Mouse (Mus musculus): Measurements from ENCODE around the gene Ppme1. TPM values are rescaled to one million over a fixed set of nuclear protein-coding genes. Genes with fewer than 3 reads are reported as not detected.
A peak's percentile ranks its signal among the peaks of the same experiment; 100 is the strongest.

Gene Ppme1
- polyA plus RNA-seq, 1 experiment from 2014 or later = 103 TPM

- Histone ChIP-seq H3K4me2 (peak overlapping the region; percentile 79), H3K27ac (peak overlapping the region; percentile 89), H3K4me3 (replicated peaks) (peak overlapping the region; percentile 69), H3K9me3 (no peaks in the 10 kb centered on the region), H3K36me3 (replicated peaks) (peaks cover 26% of the 10 kb centered on the region), H3K4me1 (peaks cover 21% of the 10 kb centered on the region), H3K27me3 (no peaks in the 10 kb centered on the region), H3K9ac (peak overlapping the region; percentile 62)
- 10% methylated on average over 17 of the region's 17 CpGs for WGBS
- ATAC-seq (ENCODE audit: low FRiP score) = no peak
These were observed 409 bp upstream of the Ppme1 start for GRCm38 (mm10) chr7:100372452-100372980.

DNA sequence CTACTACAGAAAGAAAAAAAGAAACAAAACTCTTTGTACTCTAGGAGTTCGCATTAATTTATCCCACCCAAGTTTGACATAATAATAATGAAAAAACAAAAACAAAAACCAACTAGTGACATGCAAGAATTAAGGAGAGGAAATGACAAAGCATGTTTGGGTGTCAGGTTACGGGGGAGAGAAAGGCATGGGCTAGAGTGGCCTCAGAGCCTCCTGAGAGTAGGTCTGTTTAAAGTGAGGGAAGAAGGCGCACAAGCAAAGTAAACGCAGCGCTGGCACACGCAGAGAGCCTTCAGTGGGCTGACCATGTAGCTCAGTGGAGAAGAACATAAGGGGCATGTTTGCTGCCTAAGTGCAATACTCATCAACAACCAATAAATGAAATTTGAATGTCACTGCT, 7.2 kb downstream of the Ppme1 start:
- Histone ChIP-seq H3K9ac (no peak overlapping the region), H3K9me3 (no peaks in the 10 kb centered on the region), H3K27me3 (no peaks in the 10 kb centered on the region), H3K36me3 (replicated peaks) (no peaks in the 10 kb centered on the region), H3K4me1 (peaks cover 11% of the 10 kb centered on the region), H3K27ac (no peak overlapping the region), H3K4me3 (replicated peaks) (no peak overlapping the region), H3K4me2 (no peak overlapping the region)
- 54% methylated on average over 6 of the region's 6 CpGs for WGBS
- ATAC-seq (ENCODE audit: low FRiP score) = no peak

DNA sequence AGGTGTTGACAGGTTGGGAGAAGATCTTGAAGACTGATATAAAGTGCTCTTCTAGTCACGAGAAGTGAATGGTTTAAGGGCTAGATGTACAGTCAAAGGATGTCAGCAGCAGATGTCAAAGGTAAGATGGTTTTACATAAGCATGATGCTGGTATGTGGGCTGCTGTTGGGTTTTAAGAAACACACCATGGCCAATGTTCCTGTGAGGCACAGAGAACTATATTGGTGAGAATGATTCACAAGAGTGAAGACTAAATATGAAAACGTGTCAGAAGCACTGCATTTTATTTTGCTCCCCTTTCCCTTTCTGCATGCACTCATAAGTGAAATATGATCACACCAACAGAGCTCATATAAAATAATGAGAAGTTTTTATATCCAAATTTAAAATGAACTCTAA, 8.9 kb downstream of the Ppme1 start:
- Histone ChIP-seq H3K27me3 (no peaks in the 10 kb centered on the region), H3K4me2 (no peak overlapping the region), H3K9ac (no peak overlapping the region), H3K4me1 (peaks cover 4% of the 10 kb centered on the region), H3K27ac (no peak overlapping the region), H3K4me3 (replicated peaks) (no peak overlapping the region), H3K36me3 (replicated peaks) (no peaks in the 10 kb centered on the region), H3K9me3 (no peaks in the 10 kb centered on the region)
- WGBS = 94% methylated on average over 2 of the region's 2 CpGs
- ATAC-seq (ENCODE audit: low FRiP score) = no peak

GRCm38 (mm10) chr7:100357856-100358255, 14.3 kb downstream of the Ppme1 start:
- H3K9ac ChIP-seq = no peak overlapping the region
- no peak overlapping the region for H3K4me3 ChIP-seq (replicated peaks)
- no peaks in the 10 kb centered on the region for H3K27me3 ChIP-seq
- no peaks in the 10 kb centered on the region for H3K9me3 ChIP-seq
- H3K4me2 ChIP-seq = no peak overlapping the region
- peaks cover 10% of the 10 kb centered on the region for H3K36me3 ChIP-seq (replicated peaks)
- H3K4me1 ChIP-seq = no peaks in the 10 kb centered on the region
- no peak overlapping the region for H3K27ac ChIP-seq
- no peak for ATAC-seq (ENCODE audit: low FRiP score)

DNA sequence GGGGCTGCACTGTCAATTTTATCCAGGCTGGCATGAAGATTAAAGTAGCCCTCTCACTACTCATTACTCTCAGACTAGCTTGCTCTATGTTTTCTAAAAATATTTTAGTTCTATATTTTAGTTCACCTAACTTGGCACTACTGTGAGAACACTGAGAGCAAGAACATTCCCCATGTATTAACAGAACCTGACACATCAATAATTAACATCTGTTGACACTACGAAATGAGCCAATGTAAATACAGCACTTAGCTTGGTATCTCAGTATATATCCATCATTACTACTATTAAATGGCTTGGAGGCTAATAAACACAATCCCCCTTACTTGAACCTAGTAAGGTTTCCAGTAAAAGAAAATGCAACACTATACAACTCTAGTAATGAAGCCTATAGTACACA, 15.3 kb downstream of the Ppme1 start:
- H3K4me3 ChIP-seq (replicated peaks) = no peak overlapping the region
- 92% methylated on average over 1 of the region's 1 CpGs for WGBS
- H3K9me3 ChIP-seq = no peaks in the 10 kb centered on the region
- no peak overlapping the region for H3K27ac ChIP-seq
- H3K27me3 ChIP-seq = no peaks in the 10 kb centered on the region
- ATAC-seq (ENCODE audit: low FRiP score) = no peak
- no peak overlapping the region for H3K9ac ChIP-seq
- no peak overlapping the region for H3K4me2 ChIP-seq
- peaks cover 16% of the 10 kb centered on the region for H3K36me3 ChIP-seq (replicated peaks)
- H3K4me1 ChIP-seq = no peaks in the 10 kb centered on the region

DNA sequence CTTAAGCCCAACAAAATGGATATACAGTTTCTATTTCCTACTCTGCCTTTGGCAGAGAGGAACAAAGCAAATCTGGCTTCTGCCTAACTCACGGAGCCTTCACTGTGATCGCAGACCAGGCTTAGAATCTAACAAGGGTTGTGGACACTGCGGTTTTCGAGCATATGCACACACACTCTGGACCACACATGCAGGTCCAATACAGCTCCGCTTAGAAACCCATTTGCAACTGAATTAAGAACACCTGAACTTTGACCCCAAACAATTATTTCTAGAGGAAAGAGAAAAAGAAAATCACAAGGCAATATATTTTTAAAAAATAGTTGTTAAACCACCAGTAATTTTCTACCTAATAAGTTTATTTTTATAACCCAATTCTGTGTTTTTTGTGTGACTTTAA, 15.8 kb downstream of the Ppme1 start:
- Histone ChIP-seq H3K4me3 (replicated peaks) (no peak overlapping the region), H3K9ac (no peak overlapping the region), H3K4me1 (no peaks in the 10 kb centered on the region), H3K36me3 (replicated peaks) (peaks cover 20% of the 10 kb centered on the region), H3K27ac (no peak overlapping the region), H3K27me3 (no peaks in the 10 kb centered on the region), H3K9me3 (no peaks in the 10 kb centered on the region), H3K4me2 (no peak overlapping the region)
- ATAC-seq (ENCODE audit: low FRiP score) = no peak
- 87% methylated on average over 5 of the region's 5 CpGs for WGBS

DNA sequence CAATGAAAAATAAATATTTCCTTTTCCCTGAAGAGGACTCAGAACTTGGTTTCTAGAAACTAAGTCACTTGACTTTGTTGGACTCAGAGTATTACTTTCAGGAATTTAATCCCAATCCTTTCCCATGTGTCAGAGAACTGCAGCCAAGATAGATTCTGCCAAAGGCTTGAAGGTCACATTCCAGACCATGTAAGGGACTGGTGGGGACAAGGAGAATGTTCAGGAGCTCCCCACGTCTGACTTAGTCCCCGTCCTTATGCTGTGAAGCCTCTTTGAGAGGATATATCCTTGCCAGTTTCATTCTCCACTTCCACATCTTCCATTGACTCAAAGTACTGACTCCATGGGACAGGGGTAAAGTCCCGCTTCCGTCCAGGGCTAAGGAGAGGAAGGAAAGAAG, 17.1 kb downstream of the Ppme1 start:
- ATAC-seq (ENCODE audit: low FRiP score) = no peak
- no peak overlapping the region for H3K27ac ChIP-seq
- no peaks in the 10 kb centered on the region for H3K27me3 ChIP-seq
- peaks cover 21% of the 10 kb centered on the region for H3K36me3 ChIP-seq (replicated peaks)
- 88% methylated on average over 4 of the region's 4 CpGs for WGBS
- no peaks in the 10 kb centered on the region for H3K9me3 ChIP-seq
- no peak overlapping the region for H3K9ac ChIP-seq
- no peak overlapping the region for H3K4me3 ChIP-seq (replicated peaks)
- no peaks in the 10 kb centered on the region for H3K4me1 ChIP-seq
- no peak overlapping the region for H3K4me2 ChIP-seq

GRCm38 (mm10) chr7:100335921-100336320, 36.2 kb downstream of the Ppme1 start:
- Histone ChIP-seq H3K27me3 (no peaks in the 10 kb centered on the region), H3K4me1 (no peaks in the 10 kb centered on the region), H3K9me3 (no peaks in the 10 kb centered on the region), H3K4me3 (replicated peaks) (no peak overlapping the region), H3K4me2 (no peak overlapping the region), H3K9ac (no peak overlapping the region), H3K36me3 (replicated peaks) (peaks cover 90% of the 10 kb centered on the region), H3K27ac (no peak overlapping the region)
- no peak for ATAC-seq (ENCODE audit: low FRiP score)
- WGBS = 90% methylated on average over 2 of the region's 2 CpGs

- 95% methylated on average over 3 of the region's 3 CpGs for WGBS
- Histone ChIP-seq H3K4me2 (no peak overlapping the region), H3K9me3 (no peaks in the 10 kb centered on the region), H3K36me3 (replicated peaks) (peaks cover 89% of the 10 kb centered on the region), H3K27ac (no peak overlapping the region), H3K27me3 (no peaks in the 10 kb centered on the region), H3K9ac (no peak overlapping the region), H3K4me1 (no peaks in the 10 kb centered on the region), H3K4me3 (replicated peaks) (no peak overlapping the region)
- ATAC-seq (ENCODE audit: low FRiP score) = no peak
These were observed 40.8 kb downstream of the Ppme1 start for GRCm38 (mm10) chr7:100331269-100331668.

DNA sequence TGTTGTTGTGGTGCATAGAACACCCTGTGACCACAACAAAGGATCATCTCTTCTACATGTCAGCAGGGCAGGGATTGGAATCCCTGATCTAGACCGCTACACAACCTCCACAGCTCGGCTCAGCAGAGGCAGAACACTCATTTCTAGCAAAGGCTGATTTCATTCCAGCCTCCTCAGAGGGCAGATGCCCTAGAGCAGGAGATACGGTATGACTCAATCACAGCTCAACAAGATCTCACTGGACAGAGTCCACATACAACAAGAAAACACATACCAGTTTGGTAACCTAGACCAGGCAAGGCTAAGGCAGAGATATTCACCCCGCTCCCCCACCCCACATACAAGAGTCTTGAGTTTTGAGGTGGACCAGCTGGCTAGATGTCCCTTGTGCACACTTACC, 43.5 kb downstream of the Ppme1 start:
- H3K4me3 ChIP-seq (replicated peaks) = no peak overlapping the region
- no peak overlapping the region for H3K4me2 ChIP-seq
- no peaks in the 10 kb centered on the region for H3K27me3 ChIP-seq
- no peak for ATAC-seq (ENCODE audit: low FRiP score)
- peaks cover 78% of the 10 kb centered on the region for H3K36me3 ChIP-seq (replicated peaks)
- H3K27ac ChIP-seq = no peak overlapping the region
- no peaks in the 10 kb centered on the region for H3K9me3 ChIP-seq
- H3K9ac ChIP-seq = no peak overlapping the region
- WGBS = 92% methylated on average over 4 of the region's 4 CpGs
- no peaks in the 10 kb centered on the region for H3K4me1 ChIP-seq

- no peak for ATAC-seq (ENCODE audit: low FRiP score)
- no peak overlapping the region for H3K4me2 ChIP-seq
- H3K27me3 ChIP-seq = no peaks in the 10 kb centered on the region
- no peak overlapping the region for H3K4me3 ChIP-seq (replicated peaks)
- no peaks in the 10 kb centered on the region for H3K4me1 ChIP-seq
- 91% methylated on average over 7 of the region's 7 CpGs for WGBS
- no peak overlapping the region for H3K27ac ChIP-seq
- peaks cover 68% of the 10 kb centered on the region for H3K36me3 ChIP-seq (replicated peaks)
- no peak overlapping the region for H3K9ac ChIP-seq
- no peaks in the 10 kb centered on the region for H3K9me3 ChIP-seq
These were observed 44.6 kb downstream of the Ppme1 start for GRCm38 (mm10) chr7:100327514-100327913.

DNA sequence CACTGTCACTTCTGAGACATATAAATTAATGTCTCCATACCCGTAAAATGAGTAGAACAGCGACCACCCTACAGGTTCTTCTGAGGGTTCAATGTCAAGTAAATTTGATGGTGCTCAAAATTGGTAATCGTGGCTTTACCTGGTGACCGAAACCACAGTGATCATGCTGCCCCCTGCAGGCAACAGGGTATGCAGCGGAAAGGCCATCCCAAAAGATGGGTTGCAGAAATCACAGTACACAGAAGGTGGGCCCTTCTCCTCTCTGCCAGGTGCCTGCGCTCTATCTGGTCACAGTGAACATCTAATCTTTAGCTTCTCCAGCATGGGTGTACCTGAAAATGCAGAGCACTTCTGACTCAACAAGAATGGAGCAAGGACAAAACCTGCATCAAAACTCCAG, 46.6 kb downstream of the Ppme1 start:
- H3K4me2 ChIP-seq = no peak overlapping the region
- no peaks in the 10 kb centered on the region for H3K9me3 ChIP-seq
- ATAC-seq (ENCODE audit: low FRiP score) = no peak
- H3K36me3 ChIP-seq (replicated peaks) = peaks cover 48% of the 10 kb centered on the region
- H3K4me1 ChIP-seq = no peaks in the 10 kb centered on the region
- 83% methylated on average over 6 of the region's 6 CpGs for WGBS
- no peak overlapping the region for H3K9ac ChIP-seq
- no peak overlapping the region for H3K4me3 ChIP-seq (replicated peaks)
- H3K27ac ChIP-seq = no peak overlapping the region
- no peaks in the 10 kb centered on the region for H3K27me3 ChIP-seq

DNA sequence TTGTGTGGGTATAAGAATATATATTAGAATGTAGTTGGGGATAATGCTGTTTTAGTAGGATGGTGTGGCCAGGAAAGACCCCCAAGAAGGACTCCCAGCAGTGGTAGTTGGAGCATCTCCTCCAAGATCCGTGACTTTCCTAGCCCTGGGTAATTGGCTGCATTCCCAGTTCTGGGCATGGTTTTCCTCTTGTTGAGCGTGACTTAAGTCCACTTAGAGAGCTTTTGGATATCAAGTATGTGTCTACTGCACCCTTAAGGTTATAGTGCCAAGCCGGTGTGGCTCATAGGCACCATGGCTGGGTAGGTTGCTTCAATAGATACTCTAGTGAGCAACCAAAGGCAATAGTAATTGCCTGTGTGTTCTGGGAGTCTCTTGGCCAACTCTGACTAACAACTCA, 48.4 kb downstream of the Ppme1 start:
- 94% methylated on average over 3 of the region's 3 CpGs for WGBS

More for the DNA sequence above, 48.4 kb downstream of the Ppme1 start:
- Histone ChIP-seq H3K4me1 (no peaks in the 10 kb centered on the region), H3K4me3 (replicated peaks) (no peak overlapping the region), H3K36me3 (replicated peaks) (peaks cover 38% of the 10 kb centered on the region), H3K27ac (no peak overlapping the region), H3K4me2 (no peak overlapping the region), H3K9ac (no peak overlapping the region), H3K27me3 (no peaks in the 10 kb centered on the region), H3K9me3 (no peaks in the 10 kb centered on the region)
- ATAC-seq (ENCODE audit: low FRiP score) = no peak
